8 mouse cellular contexts compared by ENCODE assay signal in genomic region chr11:95076041-95076535, GRCm38 (mm10). TPM values are rescaled to one million over a fixed set of nuclear protein-coding genes. Genes with fewer than 3 reads are reported as not detected.
A peak's percentile ranks its signal among the peaks of the same experiment; 100 is the strongest.
DNase-seq lines count a peak whose midpoint lies in the region; ATAC-seq lines count a peak whose summit lies in the region.

No protein-coding gene starts in this region.

- peak; percentile 48 for ATAC-seq in intestine, embryonic 16.5 days
- no peak for ATAC-seq in limb, embryonic 13.5 days (ENCODE audit: low FRiP score, low read depth)
- peak; percentile 73; the same call in 1 of the 2 replicates for ATAC-seq in midbrain, embryonic 14.5 days (ENCODE audit: low FRiP score, low TSS enrichment)
- peak; percentile 55 for ATAC-seq in stomach, embryonic 14.5 days (ENCODE audit: insufficient number of reproducible peaks, insufficient read depth, low FRiP score, low read depth)

- H3K9ac ChIP-seq in intestine, embryonic 16.5 days (ENCODE audit: low read depth, low read length): peak overlapping the region; percentile 81
- H3K9ac ChIP-seq in limb, embryonic 13.5 days: peak overlapping the region; percentile 68
- peak overlapping the region; percentile 68 for H3K9ac ChIP-seq in midbrain, embryonic 14.5 days (replicated peaks; ENCODE audit: low read length)
- H3K9ac ChIP-seq in stomach, embryonic 14.5 days (replicated peaks; ENCODE audit: low read depth, low read length): peak overlapping the region; percentile 57

- H3K4me1 ChIP-seq in intestine, embryonic 16.5 days (ENCODE audit: control insufficient read depth, insufficient read depth, low read length): peaks cover 67% of the 10 kb centered on the region
- peaks cover 37% of the 10 kb centered on the region for H3K4me1 ChIP-seq in limb, embryonic 13.5 days
- peaks cover 13% of the 10 kb centered on the region for H3K4me1 ChIP-seq in midbrain, embryonic 14.5 days (ENCODE audit: control insufficient read depth, insufficient read depth, low read length)
- H3K4me1 ChIP-seq in stomach, embryonic 14.5 days (ENCODE audit: control insufficient read depth, insufficient read depth, low read length): peaks cover 66% of the 10 kb centered on the region

- H3K9me3 ChIP-seq in intestine, embryonic 16.5 days (ENCODE audit: control insufficient read depth, low read length): no peaks in the 10 kb centered on the region
- H3K9me3 ChIP-seq in limb, embryonic 13.5 days: no peaks in the 10 kb centered on the region
- H3K9me3 ChIP-seq in midbrain, embryonic 14.5 days (ENCODE audit: control insufficient read depth, low read length): no peaks in the 10 kb centered on the region
- H3K9me3 ChIP-seq in stomach, embryonic 14.5 days (ENCODE audit: control insufficient read depth, low read depth, low read length): no peaks in the 10 kb centered on the region

- H3K27ac ChIP-seq in intestine, embryonic 16.5 days (ENCODE audit: low read length): peak overlapping the region; percentile 94
- no peak overlapping the region for H3K27ac ChIP-seq in limb, embryonic 13.5 days
- H3K27ac ChIP-seq in midbrain, embryonic 14.5 days (replicated peaks; ENCODE audit: low read depth, low read length): peak overlapping the region; percentile 68
- peak overlapping the region; percentile 81; the same call in 1 of the 2 replicates for H3K27ac ChIP-seq in stomach, embryonic 14.5 days (ENCODE audit: low read length)

- under 1% methylated on average over 42 of the region's 42 CpGs for WGBS in intestine, embryonic 16.5 days
- under 1% methylated on average over 42 of the region's 42 CpGs for WGBS in limb, embryonic 13.5 days
- under 1% methylated on average over 42 of the region's 42 CpGs for WGBS in midbrain, embryonic 14.5 days
- WGBS in stomach, embryonic 14.5 days: 1% methylated on average over 42 of the region's 42 CpGs

- peak; percentile 33 for DNase-seq in left cerebral cortex, adult 11 months (ENCODE audit: low spot score)
- no peak for DNase-seq in left cerebral cortex, adult 8-10 months (ENCODE audit: low spot score in 2 of 2)
- peak; percentile 79 for DNase-seq in cerebellum, adult 9-10 months
- DNase-seq in frontal cortex, postnatal 36 days (ENCODE audit: low spot score in 2 of 2): peak; percentile 47 to 50
- DNase-seq in midbrain, embryonic 14.5 days: peak; percentile 79

- no peaks in the 10 kb centered on the region for H3K27me3 ChIP-seq in intestine, embryonic 16.5 days (replicated peaks; ENCODE audit: control insufficient read depth, insufficient read depth, low read length)
- H3K27me3 ChIP-seq in limb, embryonic 13.5 days: peaks cover 81% of the 10 kb centered on the region
- H3K27me3 ChIP-seq in midbrain, embryonic 14.5 days (ENCODE audit: control insufficient read depth, insufficient read depth, low read length): peaks cover 16% of the 10 kb centered on the region; the same call in 1 of the 2 replicates
- no peaks in the 10 kb centered on the region for H3K27me3 ChIP-seq in stomach, embryonic 14.5 days (ENCODE audit: control insufficient read depth, insufficient read depth, low read length)

- H3K4me2 ChIP-seq in intestine, embryonic 16.5 days (ENCODE audit: low read depth, low read length): peak overlapping the region; percentile 60
- H3K4me2 ChIP-seq in limb, embryonic 13.5 days (replicated peaks): peak overlapping the region; percentile 80
- peak overlapping the region; percentile 82 for H3K4me2 ChIP-seq in midbrain, embryonic 14.5 days (ENCODE audit: low read length)
- H3K4me2 ChIP-seq in stomach, embryonic 14.5 days (replicated peaks; ENCODE audit: low read depth, low read length): peak overlapping the region; percentile 79

- H3K4me3 ChIP-seq in intestine, embryonic 16.5 days (ENCODE audit: low read length): peak overlapping the region; percentile 65
- peak overlapping the region; percentile 53 for H3K4me3 ChIP-seq in limb, embryonic 13.5 days
- H3K4me3 ChIP-seq in midbrain, embryonic 14.5 days (replicated peaks; ENCODE audit: low read depth, low read length): peak overlapping the region; percentile 53
- peak overlapping the region; percentile 55 for H3K4me3 ChIP-seq in stomach, embryonic 14.5 days (ENCODE audit: low read depth, low read length)

- H3K36me3 ChIP-seq in intestine, embryonic 16.5 days (ENCODE audit: control insufficient read depth, insufficient read depth, low read length): no peaks in the 10 kb centered on the region
- no peaks in the 10 kb centered on the region for H3K36me3 ChIP-seq in limb, embryonic 13.5 days
- no peaks in the 10 kb centered on the region for H3K36me3 ChIP-seq in midbrain, embryonic 14.5 days (ENCODE audit: control insufficient read depth, insufficient read depth, low read length)
- no peaks in the 10 kb centered on the region for H3K36me3 ChIP-seq in stomach, embryonic 14.5 days (ENCODE audit: control insufficient read depth, insufficient read depth, low read length)

RNA-seq across cellular contexts. Expression of gene Itga3, which starts 0.5 kb away (rescaled TPM):
- total RNA-seq in left cerebral cortex, adult 8-10 months (2022): 10 to 100 TPM; 15.9 to 22.5 (median 19.6) TPM
- polyA plus RNA-seq in intestine, embryonic 16.5 days (2015; fragmentation: Nextera tagmentation; extraction: Ambion mirVana): 35.7 and 39.9 TPM in 2 replicates
- polyA plus RNA-seq in limb, embryonic 13.5 days (2015; fragmentation: Nextera tagmentation; extraction: Ambion mirVana): 6.4 and 8.9 TPM in 2 replicates
- polyA plus RNA-seq in midbrain, embryonic 14.5 days (2014; fragmentation: Nextera tagmentation; extraction: Ambion mirVana): 9.0 and 11.7 TPM in 2 replicates
- polyA plus RNA-seq in stomach, embryonic 14.5 days (2014; fragmentation: Nextera tagmentation; extraction: Ambion mirVana): 21.5 and 23.3 TPM in 2 replicates

RNA-seq across cellular contexts. Expression of gene Pdk2, which starts 34.9 kb away (rescaled TPM):
- total RNA-seq in left cerebral cortex, adult 8-10 months (2022): 100 to 1,000 TPM; 112 to 125 (median 120) TPM
- polyA plus RNA-seq in intestine, embryonic 16.5 days (2015; fragmentation: Nextera tagmentation; extraction: Ambion mirVana): 42.2 and 48.2 TPM in 2 replicates
- polyA plus RNA-seq in limb, embryonic 13.5 days (2015; fragmentation: Nextera tagmentation; extraction: Ambion mirVana): 33.7 and 34.9 TPM in 2 replicates
- 21.5 and 22.7 TPM in 2 replicates for polyA plus RNA-seq in midbrain, embryonic 14.5 days (2014; fragmentation: Nextera tagmentation; extraction: Ambion mirVana)
- 34.1 and 35.8 TPM in 2 replicates for polyA plus RNA-seq in stomach, embryonic 14.5 days (2014; fragmentation: Nextera tagmentation; extraction: Ambion mirVana)

RNA-seq across cellular contexts. Expression of gene Dlx3, which starts 43.8 kb away (rescaled TPM):
- under 1 TPM in 1 of 4 experiments, not detected in 3; 0.14 TPM for total RNA-seq in left cerebral cortex, adult 8-10 months (2022)
- polyA plus RNA-seq in intestine, embryonic 16.5 days (2015; fragmentation: Nextera tagmentation; extraction: Ambion mirVana): 0.64 and 0.71 TPM in 2 replicates
- 10.2 and 14.2 TPM in 2 replicates for polyA plus RNA-seq in limb, embryonic 13.5 days (2015; fragmentation: Nextera tagmentation; extraction: Ambion mirVana)
- polyA plus RNA-seq in midbrain, embryonic 14.5 days (2014; fragmentation: Nextera tagmentation; extraction: Ambion mirVana): 0.13 and 0.38 TPM in 2 replicates
- polyA plus RNA-seq in stomach, embryonic 14.5 days (2014; fragmentation: Nextera tagmentation; extraction: Ambion mirVana): 3.1 and 4.5 TPM in 2 replicates

Comparison
In these comparisons a context has a peak if more than half of its experiments do, and no peak if none do; other contexts are left out.
1. DNase-seq: peak in left cerebral cortex, adult 11 months (single experiment), cerebellum, adult 9-10 months (single experiment), frontal cortex, postnatal 36 days (2 of 2) and midbrain, embryonic 14.5 days (single experiment); none in left cerebral cortex, adult 8-10 months (0 of 2).
2. Peak in every context shown above with its lines, with median percentiles within 50 percentile points of each other: H3K4me2 ChIP-seq, H3K4me3 ChIP-seq and H3K9ac ChIP-seq.